Mouse (Mus musculus): ENCODE measurements around the gene Crat. TPM values are rescaled to one million over a fixed set of nuclear protein-coding genes. Genes with fewer than 3 reads are reported as not detected.

Crat gene
- polyA plus RNA-seq, 1 experiment from 2014 or later = 22.5 TPM

GRCm38 (mm10) chr2:30363773-30364650 is 51.6 kb downstream of the Crat start, which contains the start of gene Miga2:
Miga2 (plus strand) TSS chr2:30364233.
- H3K4me2 ChIP-seq = peak within 1 kb of the TSS; percentile 95
- peak within 1 kb of the TSS; percentile 90 for H3K9ac ChIP-seq
- H3K27me3 ChIP-seq = no peaks in the 10 kb centered on the region
- H3K36me3 ChIP-seq = peaks cover 25% of the 10 kb centered on the region
- WGBS = under 1% methylated on average over 54 of the region's 54 CpGs
- H3K9me3 ChIP-seq = no peaks in the 10 kb centered on the region
- peak; percentile 98 for ATAC-seq (ENCODE audit: insufficient number of reproducible peaks, insufficient read depth, low FRiP score, low TSS enrichment, low read depth)
- H3K4me3 ChIP-seq = peak within 1 kb of the TSS; percentile 68
- peaks cover 14% of the 10 kb centered on the region for H3K4me1 ChIP-seq
- H3K27ac ChIP-seq = peak within 1 kb of the TSS; percentile 74

GRCm38 (mm10) chr2:30362865-30363264 is 52.7 kb downstream of the Crat start:
- no peak overlapping the region for H3K9ac ChIP-seq
- peaks cover 14% of the 10 kb centered on the region for H3K36me3 ChIP-seq
- H3K27ac ChIP-seq = no peak overlapping the region
- no peak overlapping the region for H3K4me3 ChIP-seq
- ATAC-seq (ENCODE audit: insufficient number of reproducible peaks, insufficient read depth, low FRiP score, low TSS enrichment, low read depth) = no peak
- H3K9me3 ChIP-seq = no peaks in the 10 kb centered on the region
- H3K27me3 ChIP-seq = no peaks in the 10 kb centered on the region
- H3K4me1 ChIP-seq = peaks cover 24% of the 10 kb centered on the region
- 73% methylated on average over 5 of the region's 5 CpGs for WGBS
- no peak overlapping the region for H3K4me2 ChIP-seq

GRCm38 (mm10) chr2:30360626-30361025 is 55.0 kb downstream of the Crat start:
- no peak overlapping the region for H3K9ac ChIP-seq
- H3K4me2 ChIP-seq = no peak overlapping the region
- no peaks in the 10 kb centered on the region for H3K9me3 ChIP-seq
- no peak overlapping the region for H3K27ac ChIP-seq
- no peak overlapping the region for H3K4me3 ChIP-seq
- H3K27me3 ChIP-seq = no peaks in the 10 kb centered on the region
- H3K4me1 ChIP-seq = peaks cover 35% of the 10 kb centered on the region
- WGBS = 81% methylated on average over 10 of the region's 10 CpGs
- no peaks in the 10 kb centered on the region for H3K36me3 ChIP-seq
- no peak for ATAC-seq (ENCODE audit: insufficient number of reproducible peaks, insufficient read depth, low FRiP score, low TSS enrichment, low read depth)

- H3K36me3 ChIP-seq = peaks cover 16% of the 10 kb centered on the region
- peak within 1 kb of the TSS; percentile 85 for H3K9ac ChIP-seq
- H3K4me1 ChIP-seq = peaks cover 24% of the 10 kb centered on the region
- H3K4me3 ChIP-seq = peak within 1 kb of the TSS; percentile 84
- H3K4me2 ChIP-seq = peak within 1 kb of the TSS; percentile 97
- H3K9me3 ChIP-seq = no peaks in the 10 kb centered on the region
- no peaks in the 10 kb centered on the region for H3K27me3 ChIP-seq
- 2% methylated on average over 66 of the region's 73 CpGs for WGBS
- ATAC-seq (ENCODE audit: insufficient number of reproducible peaks, insufficient read depth, low FRiP score, low TSS enrichment, low read depth) = peak; percentile 61
- H3K27ac ChIP-seq = peak within 1 kb of the TSS; percentile 57
These were observed 56.8 kb downstream of the Crat start, which contains the start of gene Sh3glb2 for GRCm38 (mm10) chr2:30358533-30359531. Sh3glb2 (minus strand) TSS chr2:30359337.

- 43% methylated on average over 8 of the region's 8 CpGs for WGBS
- no peak for ATAC-seq (ENCODE audit: insufficient number of reproducible peaks, insufficient read depth, low FRiP score, low TSS enrichment, low read depth)
- Histone ChIP-seq H3K4me1 (peaks cover 24% of the 10 kb centered on the region), H3K27ac (0 out of 2 replicates have a peak overlapping the region, but pooled peaks have one; percentile 16), H3K4me2 (peak overlapping the region; percentile 97), H3K27me3 (no peaks in the 10 kb centered on the region), H3K36me3 (peaks cover 26% of the 10 kb centered on the region), H3K9ac (peak overlapping the region; percentile 85), H3K4me3 (peak overlapping the region; percentile 84), H3K9me3 (no peaks in the 10 kb centered on the region)
These were observed 57.8 kb downstream of the Crat start for GRCm38 (mm10) chr2:30357552-30358510.

GRCm38 (mm10) chr2:30356906-30357305 is 58.7 kb downstream of the Crat start:
- Histone ChIP-seq H3K4me1 (peaks cover 24% of the 10 kb centered on the region), H3K9ac (peak overlapping the region; percentile 85), H3K27me3 (no peaks in the 10 kb centered on the region), H3K4me3 (0 out of 2 replicates have a peak overlapping the region, but pooled peaks have one; percentile 84), H3K4me2 (no peak overlapping the region), H3K9me3 (no peaks in the 10 kb centered on the region), H3K36me3 (peaks cover 34% of the 10 kb centered on the region), H3K27ac (0 out of 2 replicates have a peak overlapping the region, but pooled peaks have one; percentile 8)
- no peak for ATAC-seq (ENCODE audit: insufficient number of reproducible peaks, insufficient read depth, low FRiP score, low TSS enrichment, low read depth)
- 70% methylated on average over 9 of the region's 9 CpGs for WGBS

- H3K36me3 ChIP-seq = peaks cover 35% of the 10 kb centered on the region
- H3K4me1 ChIP-seq = peaks cover 24% of the 10 kb centered on the region
- H3K4me2 ChIP-seq = no peak overlapping the region
- no peaks in the 10 kb centered on the region for H3K27me3 ChIP-seq
- H3K9ac ChIP-seq = 0 out of 2 replicates have a peak overlapping the region, but pooled peaks have one; percentile 27
- 0 out of 2 replicates have a peak overlapping the region, but pooled peaks have one; percentile 8 for H3K27ac ChIP-seq
- no peak overlapping the region for H3K4me3 ChIP-seq
- 52% methylated on average over 4 of the region's 4 CpGs for WGBS
- H3K9me3 ChIP-seq = no peaks in the 10 kb centered on the region
- ATAC-seq (ENCODE audit: insufficient number of reproducible peaks, insufficient read depth, low FRiP score, low TSS enrichment, low read depth) = no peak
These were observed 59.3 kb downstream of the Crat start for GRCm38 (mm10) chr2:30356266-30356665.

- Histone ChIP-seq H3K4me2 (no peak overlapping the region), H3K36me3 (peaks cover 37% of the 10 kb centered on the region), H3K4me3 (no peak overlapping the region), H3K9me3 (no peaks in the 10 kb centered on the region), H3K4me1 (peaks cover 24% of the 10 kb centered on the region), H3K9ac (peak overlapping the region; percentile 27; the same call in 1 of the 2 replicates), H3K27ac (no peak overlapping the region), H3K27me3 (no peaks in the 10 kb centered on the region)
- ATAC-seq (ENCODE audit: insufficient number of reproducible peaks, insufficient read depth, low FRiP score, low TSS enrichment, low read depth) = no peak
- 65% methylated on average over 4 of the region's 4 CpGs for WGBS
These were observed 59.8 kb downstream of the Crat start for GRCm38 (mm10) chr2:30355861-30356260.

GRCm38 (mm10) chr2:30351149-30351548 is 64.5 kb downstream of the Crat start:
- WGBS = 72% methylated on average over 2 of the region's 2 CpGs
- no peak for ATAC-seq (ENCODE audit: insufficient number of reproducible peaks, insufficient read depth, low FRiP score, low TSS enrichment, low read depth)

More at GRCm38 (mm10) chr2:30351149-30351548, 64.5 kb downstream of the Crat start:
- Histone ChIP-seq H3K9me3 (no peaks in the 10 kb centered on the region), H3K27ac (no peak overlapping the region), H3K4me1 (no peaks in the 10 kb centered on the region; the same call in 1 of the 2 replicates), H3K4me2 (no peak overlapping the region), H3K9ac (no peak overlapping the region), H3K36me3 (peaks cover 84% of the 10 kb centered on the region), H3K4me3 (no peak overlapping the region), H3K27me3 (no peaks in the 10 kb centered on the region)
